Mouse (Mus musculus) neural tube, embryonic 15.5 days (tissue): ENCODE results near the gene Gtf3c4. TPM values are rescaled to one million over a fixed set of nuclear protein-coding genes. Genes with fewer than 3 reads are reported as not detected.
A peak's percentile ranks its signal among the peaks of the same experiment; 100 is the strongest.

Source experiments
- ATAC-seq: fragments of 200-750 bp; cut with Nextera tagmentation; 2 replicates; pipeline ENCODE4 v1.8.0; 2017; ENCODE audit warnings: mild to moderate bottlenecking, moderate TSS enrichment, moderate library complexity; ENCODE audit not compliant: low FRiP score
- H3K27ac ChIP-seq: fragments of 300-500 bp; sonication (generic); replicated peaks from 2 replicates; pipeline ENCODE4 v1.5.1; 2015; ENCODE audit warnings: mild to moderate bottlenecking, inconsistent platforms
- H3K27me3 ChIP-seq: fragments of 300-500 bp; sonication (generic); replicated peaks from 2 replicates; pipeline ENCODE4 v1.6.1; 2015; ENCODE audit warnings: inconsistent platforms
- H3K36me3 ChIP-seq: fragments of 300-500 bp; sonication (generic); 2 replicates; pipeline ENCODE4 v1.6.1; 2015; ENCODE audit warnings: inconsistent platforms
- H3K4me1 ChIP-seq: fragments of 300-500 bp; sonication (generic); 2 replicates; pipeline ENCODE4 v1.6.1; 2015; ENCODE audit warnings: inconsistent platforms
- H3K4me2 ChIP-seq: fragments of 300-500 bp; sonication (generic); 2 replicates; pipeline ENCODE4 v1.6.1; 2015; ENCODE audit warnings: inconsistent platforms, mild to moderate bottlenecking, moderate library complexity
- H3K4me3 ChIP-seq: fragments of 300-500 bp; sonication (generic); replicated peaks from 2 replicates; pipeline ENCODE4 v1.5.1; 2015; ENCODE audit warnings: mild to moderate bottlenecking, inconsistent platforms
- H3K9ac ChIP-seq: fragments of 300-500 bp; sonication (generic); replicated peaks from 2 replicates; pipeline ENCODE4 v1.6.1; 2015; ENCODE audit warnings: mild to moderate bottlenecking, inconsistent platforms
- H3K9me3 ChIP-seq: fragments of 300-500 bp; sonication (generic); replicated peaks from 2 replicates; pipeline ENCODE4 v1.6.1; 2016; ENCODE audit warnings: inconsistent platforms
- WGBS: fragments of 180-500 bp; shearing (Covaris S2); methylation state at CpG from one replicate; pipeline ENCODE4 v1.1.7; 2015; ENCODE audit warnings: mixed read lengths; 5-methylcytosine and 5-hydroxymethylcytosine counted together
- polyA plus RNA-seq: library from polyadenylated mRNA; unstranded; fragments of >200 nt; fragmentation: Nextera tagmentation; extraction: Ambion mirVana; gene quantifications from 2 replicates; pipeline ENCODE4 v1.2.1, GENCODE M21; 2015

Gene Gtf3c4
- polyA plus RNA-seq, 1 experiment from 2014 or later: 14.4 TPM

DNA sequence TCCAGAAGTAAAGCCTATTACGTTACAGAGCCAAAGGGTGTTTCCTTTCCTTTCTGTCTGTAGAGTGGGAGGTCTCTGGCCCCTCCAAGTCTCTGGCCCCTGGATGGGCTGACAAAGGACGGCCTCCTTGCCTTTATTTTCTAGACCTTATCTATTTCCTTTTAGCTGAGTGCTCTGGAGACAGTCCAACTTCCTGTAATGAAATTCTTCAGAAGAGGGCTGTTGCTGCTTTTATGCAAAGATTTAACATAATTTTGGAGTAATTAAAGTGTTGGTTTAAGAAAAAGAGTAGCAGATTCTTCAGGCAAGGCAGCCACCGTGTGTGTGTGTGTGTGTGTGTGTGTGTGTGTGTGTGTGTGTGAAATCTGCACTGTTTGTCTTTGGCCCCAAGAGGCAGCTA lies 41.8 kb downstream of the Gtf3c4 start:
- H3K4me1 ChIP-seq: peaks cover 25% of the 10 kb centered on the region
- WGBS: 40% methylated on average over 3 of the region's 3 CpGs
- no peaks in the 10 kb centered on the region for H3K36me3 ChIP-seq
- no peak for ATAC-seq
- no peak overlapping the region for H3K9ac ChIP-seq
- 0 out of 2 replicates have a peak overlapping the region, but pooled peaks have one; percentile 18 for H3K27ac ChIP-seq
- no peak overlapping the region for H3K4me2 ChIP-seq
- no peaks in the 10 kb centered on the region for H3K9me3 ChIP-seq
- 0 out of 2 replicates have a peak, but pooled peaks cover 3% of the 10 kb centered on the region for H3K27me3 ChIP-seq
- no peak overlapping the region for H3K4me3 ChIP-seq

DNA sequence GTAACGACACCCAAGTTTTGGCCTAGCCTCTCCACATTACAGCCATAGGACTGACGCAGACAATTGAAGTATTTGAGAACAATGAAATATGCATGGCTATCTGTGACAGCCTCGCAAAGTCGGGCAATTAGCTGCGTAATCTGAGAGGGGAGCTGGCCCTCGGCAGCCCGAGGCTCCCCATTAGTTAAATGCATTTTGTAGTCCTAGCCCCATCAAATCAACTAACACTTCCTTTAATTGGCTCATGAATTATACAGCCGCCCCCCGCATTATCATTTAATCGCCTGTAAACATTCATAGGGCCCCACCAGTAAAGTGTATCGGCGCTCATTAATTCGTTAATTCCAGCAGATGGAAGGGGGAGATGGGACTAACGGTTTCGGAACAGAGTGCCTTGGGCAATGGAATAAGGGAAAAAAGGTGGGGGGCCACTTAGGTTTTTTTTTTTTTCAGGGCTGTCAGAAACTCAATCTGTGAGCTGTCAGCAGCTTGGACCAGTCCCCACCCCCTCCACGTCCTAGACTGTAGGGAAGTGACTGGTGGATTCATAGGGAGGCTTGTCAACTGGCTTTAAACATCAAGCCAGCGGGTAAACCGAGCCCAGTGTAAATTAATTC lies 42.6 kb downstream of the Gtf3c4 start:
- ATAC-seq: peak; percentile 32; the same call in 1 of the 2 replicates
- WGBS: 21% methylated on average over 18 of the region's 18 CpGs
- Histone ChIP-seq H3K27ac (peak overlapping the region; percentile 23; the same call in 1 of the 2 replicates), H3K4me1 (peaks cover 29% of the 10 kb centered on the region), H3K4me3 (no peak overlapping the region), H3K27me3 (0 out of 2 replicates have a peak, but pooled peaks cover 3% of the 10 kb centered on the region), H3K4me2 (peak overlapping the region; percentile 33), H3K9me3 (no peaks in the 10 kb centered on the region), H3K9ac (no peak overlapping the region), H3K36me3 (no peaks in the 10 kb centered on the region)

DNA sequence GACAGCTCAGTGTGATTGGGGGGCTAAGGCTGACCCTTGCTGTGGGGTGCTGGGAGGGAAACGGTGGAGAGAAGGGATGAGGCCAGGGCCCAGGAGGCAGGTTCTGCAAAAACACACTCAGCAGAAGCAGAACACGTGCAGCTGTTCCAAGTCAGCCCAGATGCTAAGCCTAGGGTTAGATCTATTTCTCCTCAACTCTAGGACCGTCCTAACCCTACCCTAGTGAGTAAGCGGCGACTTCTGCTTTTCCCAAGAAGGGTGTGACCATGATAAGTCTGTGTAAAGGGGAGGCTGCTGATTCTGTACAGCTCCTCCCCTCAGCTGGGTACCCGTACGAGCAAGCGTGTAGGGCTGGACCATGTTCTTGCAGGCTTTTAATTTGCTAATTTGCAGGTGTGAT lies 43.9 kb downstream of the Gtf3c4 start:
- Histone ChIP-seq H3K4me3 (no peak overlapping the region), H3K27me3 (0 out of 2 replicates have a peak, but pooled peaks cover 7% of the 10 kb centered on the region), H3K4me1 (peaks cover 29% of the 10 kb centered on the region), H3K9me3 (no peaks in the 10 kb centered on the region), H3K36me3 (no peaks in the 10 kb centered on the region), H3K4me2 (no peak overlapping the region), H3K9ac (no peak overlapping the region), H3K27ac (no peak overlapping the region)
- 78% methylated on average over 8 of the region's 8 CpGs for WGBS
- no peak for ATAC-seq

DNA sequence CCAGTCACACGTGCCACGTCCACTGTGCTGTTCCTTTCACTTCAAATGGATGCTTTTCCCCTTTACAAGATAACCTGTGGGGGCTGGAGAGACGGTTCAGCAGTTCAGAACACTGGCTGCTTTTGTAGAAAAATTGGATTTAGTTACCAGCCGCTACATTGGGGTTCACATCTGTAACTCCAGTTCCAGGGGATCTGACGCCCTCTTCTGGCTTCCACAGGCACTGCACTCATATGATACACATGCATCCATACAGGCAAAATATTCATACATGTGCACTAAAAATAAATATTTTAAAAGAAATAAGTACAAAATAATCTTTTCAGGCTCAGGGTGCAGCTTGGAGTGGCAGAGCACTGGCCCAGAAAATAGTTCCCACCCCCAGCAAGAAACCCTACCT lies 45.5 kb downstream of the Gtf3c4 start:
- H3K4me1 ChIP-seq: peaks cover 29% of the 10 kb centered on the region
- H3K4me2 ChIP-seq: no peak overlapping the region
- no peak overlapping the region for H3K9ac ChIP-seq
- H3K9me3 ChIP-seq: no peaks in the 10 kb centered on the region
- H3K36me3 ChIP-seq: no peaks in the 10 kb centered on the region
- no peak overlapping the region for H3K4me3 ChIP-seq
- H3K27me3 ChIP-seq: 0 out of 2 replicates have a peak, but pooled peaks cover 5% of the 10 kb centered on the region
- no peak overlapping the region for H3K27ac ChIP-seq
- 78% methylated on average over 5 of the region's 5 CpGs for WGBS
- ATAC-seq: no peak

DNA sequence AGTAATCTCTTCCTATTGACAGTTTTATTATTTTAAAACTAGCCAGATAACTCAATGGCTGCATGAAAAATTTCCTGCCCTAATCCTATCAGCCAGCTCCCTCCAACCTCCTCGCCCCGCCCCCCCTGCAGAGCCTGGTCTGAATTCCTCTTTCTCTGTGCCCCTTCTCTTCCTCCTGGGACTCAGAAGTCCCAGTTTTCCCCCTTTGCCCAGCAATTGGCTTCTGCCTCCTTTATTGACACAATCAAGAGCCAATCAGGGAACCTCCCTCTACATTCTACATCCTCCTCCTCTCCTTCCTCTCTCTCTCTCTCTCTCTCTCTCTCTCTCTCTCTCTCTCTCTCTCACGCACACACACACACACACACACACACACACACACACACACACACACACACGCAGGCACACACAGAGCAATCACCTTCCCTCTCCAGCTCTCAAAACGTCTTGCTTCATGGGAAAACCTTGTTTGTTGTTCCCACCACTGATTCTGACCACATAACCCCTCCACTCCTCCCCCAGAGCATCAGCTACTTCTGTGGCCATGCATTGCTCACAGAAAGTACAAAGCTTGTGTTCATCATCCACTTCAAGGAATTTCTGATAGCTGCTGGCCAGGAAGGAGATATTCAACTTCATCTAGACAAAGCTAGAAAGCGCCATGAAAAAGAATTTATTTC lies 47.1 kb downstream of the Gtf3c4 start:
- no peaks in the 10 kb centered on the region for H3K36me3 ChIP-seq
- no peaks in the 10 kb centered on the region for H3K9me3 ChIP-seq
- H3K4me2 ChIP-seq: peak overlapping the region; percentile 50
- no peak overlapping the region for H3K4me3 ChIP-seq
- H3K27ac ChIP-seq: peak overlapping the region; percentile 33; the same call in 1 of the 2 replicates
- WGBS: 19% methylated on average over 6 of the region's 6 CpGs
- peaks cover 26% of the 10 kb centered on the region for H3K4me1 ChIP-seq
- H3K27me3 ChIP-seq: 0 out of 2 replicates have a peak, but pooled peaks cover 5% of the 10 kb centered on the region
- H3K9ac ChIP-seq: no peak overlapping the region
- peak; percentile 70 for ATAC-seq

DNA sequence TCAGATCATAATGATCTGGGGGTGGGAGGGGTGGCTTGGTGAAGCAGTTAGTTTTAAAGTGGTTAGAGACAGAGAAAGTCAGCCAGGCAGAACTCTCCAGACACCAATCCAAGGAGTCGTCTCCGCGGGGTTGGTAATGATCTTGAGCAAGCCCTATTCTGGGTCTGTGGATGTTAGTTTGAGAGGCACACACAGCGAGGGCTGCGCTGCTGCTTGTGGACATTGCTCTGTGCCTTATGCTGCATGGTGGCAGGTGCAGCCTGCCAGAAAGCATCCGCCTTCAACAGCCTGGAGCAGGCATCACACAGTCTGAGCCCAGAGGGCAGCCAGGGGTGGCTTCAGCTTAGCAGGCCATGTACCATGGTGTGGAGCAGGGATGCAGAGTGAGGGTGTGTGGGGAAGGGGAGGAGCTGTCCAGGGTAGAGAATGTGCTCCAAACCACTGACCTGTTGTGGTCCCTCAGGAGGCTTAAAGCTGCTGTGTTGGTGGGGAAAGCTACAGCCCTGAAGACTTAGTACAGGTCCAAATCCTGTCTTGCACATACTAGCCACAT lies 53.0 kb downstream of the Gtf3c4 start:
- Histone ChIP-seq H3K4me1 (peaks cover 19% of the 10 kb centered on the region), H3K27me3 (0 out of 2 replicates have a peak, but pooled peaks cover 12% of the 10 kb centered on the region), H3K4me3 (no peak overlapping the region), H3K36me3 (no peaks in the 10 kb centered on the region), H3K9me3 (no peaks in the 10 kb centered on the region), H3K27ac (peak overlapping the region; percentile 73), H3K9ac (no peak overlapping the region), H3K4me2 (peak overlapping the region; percentile 22)
- ATAC-seq: peak; percentile 77
- WGBS: 28% methylated on average over 6 of the region's 6 CpGs

DNA sequence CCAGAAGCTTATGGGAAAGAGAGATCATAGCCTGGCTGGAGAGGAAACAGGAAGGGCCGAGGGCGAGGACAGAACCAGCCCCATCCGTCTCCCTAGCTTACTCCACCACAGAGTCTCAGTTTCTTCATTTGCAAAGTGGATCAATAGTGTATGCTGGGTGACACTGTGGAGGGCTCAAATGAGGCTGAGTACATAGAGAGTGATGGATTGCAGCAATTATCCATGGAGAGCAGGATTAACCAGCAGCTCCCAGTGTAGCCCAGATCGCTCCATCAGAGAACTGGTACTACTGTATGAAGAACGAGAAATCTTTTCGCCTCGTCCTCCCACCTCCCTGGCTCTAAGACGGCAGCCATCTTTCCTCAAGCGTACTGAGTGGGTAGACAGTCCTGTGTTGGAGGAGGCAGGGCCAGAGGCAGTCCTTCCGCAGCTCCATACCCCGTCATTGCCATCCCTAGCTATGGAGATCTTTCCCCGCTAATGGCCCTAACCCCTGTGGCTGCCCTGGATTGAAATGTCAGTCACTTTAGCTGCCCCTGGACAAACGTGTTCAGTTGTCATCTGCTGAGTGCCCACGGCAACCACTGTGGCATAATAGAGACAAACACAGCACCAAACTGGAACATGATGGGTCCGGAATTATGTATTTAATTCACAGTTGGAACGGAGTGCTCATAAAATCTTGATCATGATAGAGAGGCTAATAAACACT lies 53.6 kb downstream of the Gtf3c4 start:
- peak; percentile 75 for ATAC-seq
- Histone ChIP-seq H3K4me1 (peaks cover 19% of the 10 kb centered on the region), H3K4me2 (peak overlapping the region; percentile 22), H3K9ac (no peak overlapping the region), H3K27me3 (0 out of 2 replicates have a peak, but pooled peaks cover 9% of the 10 kb centered on the region), H3K36me3 (no peaks in the 10 kb centered on the region), H3K9me3 (no peaks in the 10 kb centered on the region), H3K27ac (peak overlapping the region; percentile 73), H3K4me3 (no peak overlapping the region)
- 43% methylated on average over 16 of the region's 16 CpGs for WGBS

DNA sequence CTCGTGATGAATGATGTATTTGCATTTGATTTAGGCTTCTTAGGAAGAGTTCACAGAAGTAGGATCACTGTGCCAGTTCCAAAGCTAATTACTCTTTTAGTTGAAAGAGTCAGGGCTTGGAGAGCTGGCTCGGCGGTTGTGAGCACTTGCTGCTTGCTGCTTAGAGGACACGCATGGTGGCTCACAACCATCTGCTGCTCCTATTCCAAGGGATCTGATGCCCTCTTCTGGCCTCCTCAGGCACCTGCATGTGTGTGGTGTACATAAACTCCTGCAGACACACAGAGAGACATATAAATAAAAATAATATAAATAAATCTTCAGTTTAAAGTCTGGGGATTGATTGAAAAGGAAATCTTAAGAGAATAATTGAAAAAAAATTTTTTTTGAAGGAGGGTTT lies 58.9 kb downstream of the Gtf3c4 start:
- H3K4me3 ChIP-seq: no peak overlapping the region
- no peak overlapping the region for H3K4me2 ChIP-seq
- peaks cover 17% of the 10 kb centered on the region for H3K27me3 ChIP-seq
- ATAC-seq: no peak
- H3K9ac ChIP-seq: no peak overlapping the region
- 77% methylated on average over 4 of the region's 4 CpGs for WGBS
- no peak overlapping the region for H3K27ac ChIP-seq
- H3K36me3 ChIP-seq: no peaks in the 10 kb centered on the region
- no peaks in the 10 kb centered on the region for H3K9me3 ChIP-seq
- peaks cover 24% of the 10 kb centered on the region for H3K4me1 ChIP-seq

DNA sequence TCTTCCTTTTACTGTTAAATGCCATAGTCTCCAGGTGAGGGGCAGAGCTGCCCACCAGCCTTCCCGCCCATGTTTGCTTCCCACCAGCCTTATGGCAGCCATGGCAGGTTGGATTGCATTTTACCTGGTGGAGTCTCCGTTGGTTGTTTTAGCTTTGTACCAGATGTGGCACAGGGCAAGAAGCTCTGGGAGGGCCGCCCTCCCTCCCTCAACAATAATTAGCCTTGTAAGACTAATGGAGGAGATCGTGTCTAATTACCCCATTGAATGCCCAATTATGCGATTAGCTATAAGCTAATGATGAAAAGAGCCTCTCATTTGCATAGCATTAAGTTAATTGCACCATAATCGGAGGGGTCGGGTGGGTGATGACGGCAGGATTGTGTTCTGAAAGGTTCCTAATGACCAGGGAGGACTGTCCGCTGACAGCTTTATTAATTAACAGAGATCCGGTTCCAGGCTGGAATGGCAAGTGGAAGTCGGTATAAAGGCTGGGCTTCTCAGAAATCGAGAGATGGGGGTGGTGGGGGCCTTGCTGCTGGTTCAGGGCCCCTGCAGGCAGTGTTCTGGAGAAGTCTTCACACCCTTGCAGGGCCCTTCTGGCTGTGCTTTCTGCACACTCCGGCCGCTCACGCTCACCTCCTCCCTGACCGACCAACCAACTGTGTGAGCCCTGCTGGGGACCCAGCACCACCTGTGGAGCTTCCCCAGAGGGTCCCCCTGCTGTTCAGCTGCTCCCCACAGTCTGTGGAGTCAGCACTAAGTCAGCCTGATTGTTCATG lies 60.0 kb downstream of the Gtf3c4 start:
- Histone ChIP-seq H3K27me3 (peaks cover 22% of the 10 kb centered on the region), H3K4me3 (no peak overlapping the region), H3K4me1 (peaks cover 21% of the 10 kb centered on the region), H3K4me2 (no peak overlapping the region), H3K9ac (no peak overlapping the region), H3K36me3 (no peaks in the 10 kb centered on the region), H3K9me3 (no peaks in the 10 kb centered on the region), H3K27ac (no peak overlapping the region)
- peak; percentile 57 for ATAC-seq
- WGBS: 35% methylated on average over 16 of the region's 16 CpGs

DNA sequence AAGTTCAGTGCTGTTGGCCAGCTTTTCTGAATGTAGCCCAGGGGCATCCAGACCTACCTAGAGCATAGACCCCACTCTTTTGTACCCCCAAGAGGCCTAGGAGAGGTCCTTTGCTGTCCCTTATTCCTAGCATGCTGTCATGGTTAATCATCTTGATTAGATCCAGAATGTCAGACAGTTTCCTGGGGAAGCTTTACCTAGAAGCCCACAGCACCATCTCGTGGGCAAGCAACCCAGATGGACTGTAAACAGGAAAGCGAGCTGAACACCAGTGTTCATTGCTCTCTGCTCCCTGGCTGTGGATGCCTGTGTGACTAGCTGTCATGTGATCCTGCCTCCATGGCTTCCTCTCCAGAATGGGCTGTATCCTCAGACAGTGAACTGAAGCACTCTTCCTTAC lies 63.4 kb downstream of the Gtf3c4 start:
- Histone ChIP-seq H3K9me3 (no peaks in the 10 kb centered on the region), H3K36me3 (no peaks in the 10 kb centered on the region), H3K27ac (no peak overlapping the region), H3K27me3 (peaks cover 15% of the 10 kb centered on the region), H3K4me2 (no peak overlapping the region), H3K9ac (no peak overlapping the region), H3K4me3 (no peak overlapping the region), H3K4me1 (peaks cover 39% of the 10 kb centered on the region)
- ATAC-seq: no peak
- WGBS: 72% methylated on average over 2 of the region's 2 CpGs

DNA sequence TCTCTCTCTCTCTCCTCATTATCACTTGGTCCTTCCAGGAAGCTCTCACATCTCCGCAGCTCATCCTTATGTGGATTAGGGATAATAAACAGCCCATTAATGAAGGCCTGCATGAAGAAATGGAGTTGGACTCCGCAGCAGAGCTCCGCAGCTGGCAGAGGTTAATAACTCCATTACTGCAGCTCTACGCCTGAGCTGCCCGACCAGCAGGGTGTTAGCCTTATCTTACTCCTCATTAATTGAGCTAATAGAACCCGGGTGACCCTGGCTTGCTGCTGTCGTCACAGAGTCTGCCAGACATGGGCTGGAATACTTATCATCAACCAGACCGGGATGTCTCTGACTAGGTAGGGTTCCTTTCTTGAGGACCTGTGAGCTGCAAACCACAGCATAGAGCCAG lies 66.1 kb downstream of the Gtf3c4 start:
- ATAC-seq: peak; percentile 57
- 41% methylated on average over 8 of the region's 8 CpGs for WGBS

More for the DNA sequence above, 66.1 kb downstream of the Gtf3c4 start:
- H3K9ac ChIP-seq: no peak overlapping the region
- H3K9me3 ChIP-seq: no peaks in the 10 kb centered on the region
- no peak overlapping the region for H3K4me3 ChIP-seq
- H3K27me3 ChIP-seq: peaks cover 15% of the 10 kb centered on the region
- peaks cover 39% of the 10 kb centered on the region for H3K4me1 ChIP-seq
- no peak overlapping the region for H3K4me2 ChIP-seq
- H3K36me3 ChIP-seq: no peaks in the 10 kb centered on the region
- H3K27ac ChIP-seq: no peak overlapping the region
